ENCODE assay signal across 24 mouse cellular contexts in the genomic region with DNA sequence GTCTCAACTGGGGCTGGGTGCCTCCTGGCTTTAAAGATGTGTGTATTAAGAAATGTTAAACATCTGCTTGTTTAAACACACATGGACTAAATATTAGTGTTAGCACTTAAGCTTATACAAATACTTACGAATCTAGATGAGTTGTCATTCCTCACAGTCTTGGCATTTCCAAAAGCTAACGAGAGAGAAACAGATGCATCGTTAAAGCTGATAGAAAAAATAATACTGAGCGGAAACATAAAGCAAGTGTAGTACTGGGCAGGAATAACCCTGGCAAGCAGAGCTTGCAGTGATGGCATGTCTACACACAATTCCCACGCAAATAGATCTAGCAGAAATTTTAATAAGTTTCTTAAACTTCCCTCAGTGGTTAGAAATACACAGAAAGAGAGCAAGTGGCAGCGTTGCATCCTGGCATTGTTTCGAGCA.
DNase-seq lines count a peak whose midpoint lies in the region; ATAC-seq and TF ChIP-seq lines count a peak whose summit lies in the region.
"Had no signal": no experiment of that assay in that cellular context is flagged by ENCODE, and none has a peak within 500 bp of the region (broad histone marks: within the 10 kb centered on the region; RNA-seq: fewer than 3 reads in every experiment).

No protein-coding gene starts in this region.

- H3K4me3 ChIP-seq in forebrain, postnatal 0 days (ENCODE audit: low read depth, low read length) = no peak overlapping the region
- no peak overlapping the region for H3K4me3 ChIP-seq in forebrain, embryonic 15.5 days
- H3K4me3 ChIP-seq in lung, embryonic 14.5 days (ENCODE audit: low read depth, low read length) = no peak overlapping the region
- no peak overlapping the region for H3K4me3 ChIP-seq in lung, adult 2 months (replicated peaks; ENCODE audit: extremely low read depth, low read depth, low read length)
- no peak overlapping the region for H3K4me3 ChIP-seq in stomach, embryonic 15.5 days (replicated peaks)
- no peak overlapping the region for H3K4me3 ChIP-seq in stomach, postnatal 0 days (ENCODE audit: low read depth, low read length)
- H3K4me3 ChIP-seq: embryonic facial prominence, embryonic 15.5 days; heart, adult 2 months; hindbrain, embryonic 12.5 days; megakaryocyte, embryonic 14.5 days; midbrain, embryonic 13.5 days had no signal

- TF ChIP-seq POLR2A in lung, adult 2 months (IDR thresholded peaks at IDR 0.05; ENCODE audit: borderline replicate concordance, extremely low read depth, low read depth, low read length) = no peak

- H3K36me3 ChIP-seq in forebrain, postnatal 0 days (ENCODE audit: insufficient read depth) = no peaks in the 10 kb centered on the region
- no peaks in the 10 kb centered on the region for H3K36me3 ChIP-seq in forebrain, embryonic 15.5 days
- peaks cover 4% of the 10 kb centered on the region; the same call in 1 of the 2 replicates for H3K36me3 ChIP-seq in lung, embryonic 14.5 days (ENCODE audit: insufficient read depth)
- peaks cover 2% of the 10 kb centered on the region; the same call in 1 of the 2 replicates for H3K36me3 ChIP-seq in stomach, embryonic 15.5 days
- no peaks in the 10 kb centered on the region for H3K36me3 ChIP-seq in stomach, postnatal 0 days (ENCODE audit: control insufficient read depth, insufficient read depth, low read length)
- H3K36me3 ChIP-seq: embryonic facial prominence, embryonic 15.5 days; midbrain, embryonic 13.5 days had no signal

- no peak overlapping the region for H3K4me2 ChIP-seq in forebrain, postnatal 0 days (ENCODE audit: low read depth)
- no peak overlapping the region for H3K4me2 ChIP-seq in forebrain, embryonic 15.5 days (replicated peaks)
- no peak overlapping the region for H3K4me2 ChIP-seq in lung, embryonic 14.5 days
- H3K4me2 ChIP-seq in stomach, embryonic 15.5 days = no peak overlapping the region
- H3K4me2 ChIP-seq in stomach, postnatal 0 days (replicated peaks; ENCODE audit: low read depth) = no peak overlapping the region
- H3K4me2 ChIP-seq: embryonic facial prominence, embryonic 15.5 days; hindbrain, embryonic 12.5 days; midbrain, embryonic 13.5 days had no signal

- H3K9ac ChIP-seq in forebrain, postnatal 0 days = no peak overlapping the region
- no peak overlapping the region for H3K9ac ChIP-seq in forebrain, embryonic 15.5 days (replicated peaks)
- H3K9ac ChIP-seq in lung, embryonic 14.5 days = no peak overlapping the region
- no peak overlapping the region for H3K9ac ChIP-seq in stomach, embryonic 15.5 days
- no peak overlapping the region for H3K9ac ChIP-seq in stomach, postnatal 0 days (ENCODE audit: low read length)
- H3K9ac ChIP-seq: embryonic facial prominence, embryonic 15.5 days; hindbrain, embryonic 12.5 days; midbrain, embryonic 13.5 days had no signal

- TF ChIP-seq CTCF in forebrain, postnatal 0 days (IDR thresholded peaks at IDR 0.05; ENCODE audit: low read depth) = no peak
- no peak for TF ChIP-seq CTCF in lung, embryonic 14.5 days (IDR thresholded peaks at IDR 0.05; ENCODE audit: low read depth)
- TF ChIP-seq CTCF in lung, adult 2 months (IDR thresholded peaks at IDR 0.05; ENCODE audit: insufficient read depth, low read length) = no peak
- no peak for TF ChIP-seq CTCF in stomach, postnatal 0 days (IDR thresholded peaks at IDR 0.05; ENCODE audit: low read depth)

- no peaks in the 10 kb centered on the region for H3K27me3 ChIP-seq in forebrain, postnatal 0 days (ENCODE audit: insufficient read depth, low read length)
- no peaks in the 10 kb centered on the region for H3K27me3 ChIP-seq in forebrain, embryonic 15.5 days
- no peaks in the 10 kb centered on the region for H3K27me3 ChIP-seq in lung, embryonic 14.5 days (ENCODE audit: insufficient read depth, low read length)
- H3K27me3 ChIP-seq in stomach, embryonic 15.5 days (replicated peaks) = no peaks in the 10 kb centered on the region
- no peaks in the 10 kb centered on the region for H3K27me3 ChIP-seq in stomach, postnatal 0 days (ENCODE audit: control insufficient read depth, insufficient read depth, low read length)
- H3K27me3 ChIP-seq: embryonic facial prominence, embryonic 15.5 days; hindbrain, embryonic 12.5 days; megakaryocyte, embryonic 14.5 days; midbrain, embryonic 13.5 days had no signal

- DNase-seq in forebrain, postnatal 0 days = no peak
- peak; percentile 70 for DNase-seq in lung, embryonic 14.5 days
- no peak for DNase-seq in lung, adult 2 months
- no peak for DNase-seq in stomach, postnatal 0 days (ENCODE audit: low spot score)
- DNase-seq in telencephalon, adult 2 months (ENCODE audit: low read depth, low spot score) = peak; percentile 58
- DNase-seq in adrenal gland, adult 2 months = no peak
- DNase-seq: adrenal gland, adult 8-10 months; cerebellum, adult 8-10 months; gastrocnemius, postnatal 25 days; heart, adult 2 months; kidney, adult 2 months; layer of hippocampus, adult 9-11 months; left cerebral cortex, postnatal 4 days; right cerebral cortex, postnatal 14 days; spleen, adult 18-20 months; thymus, adult 18-20 months; thymus, postnatal 36 days had no signal

- no peak for TF ChIP-seq EP300 in stomach, postnatal 0 days (optimal IDR thresholded peaks at IDR 0.05)

- ATAC-seq in forebrain, postnatal 0 days = 0 out of 2 replicates have a peak, but pooled peaks have one; percentile 29
- ATAC-seq in forebrain, embryonic 15.5 days (replicated peaks) = no peak
- ATAC-seq in lung, embryonic 14.5 days (ENCODE audit: insufficient read depth) = peak; percentile 77
- ATAC-seq in stomach, embryonic 15.5 days (ENCODE audit: insufficient read depth, low FRiP score, low read depth) = peak; percentile 35; the same call in 1 of the 2 replicates
- no peak for ATAC-seq in stomach, postnatal 0 days (ENCODE audit: low FRiP score, low TSS enrichment)
- ATAC-seq: midbrain, embryonic 13.5 days had no signal

- H3K9me3 ChIP-seq in forebrain, postnatal 0 days (ENCODE audit: low read length) = no peaks in the 10 kb centered on the region
- H3K9me3 ChIP-seq in forebrain, embryonic 15.5 days = no peaks in the 10 kb centered on the region
- H3K9me3 ChIP-seq in lung, embryonic 14.5 days (ENCODE audit: low read depth, low read length) = no peaks in the 10 kb centered on the region
- H3K9me3 ChIP-seq in stomach, embryonic 15.5 days = no peaks in the 10 kb centered on the region
- no peaks in the 10 kb centered on the region for H3K9me3 ChIP-seq in stomach, postnatal 0 days (ENCODE audit: control insufficient read depth, low read length)
- H3K9me3 ChIP-seq: embryonic facial prominence, embryonic 15.5 days; hindbrain, embryonic 12.5 days; megakaryocyte, embryonic 14.5 days; midbrain, embryonic 13.5 days had no signal

- WGBS in forebrain, postnatal 0 days = 49% methylated on average over 7 of the region's 7 CpGs
- WGBS in forebrain, embryonic 15.5 days = 56% methylated on average over 7 of the region's 7 CpGs
- 40% methylated on average over 7 of the region's 7 CpGs for WGBS in lung, embryonic 14.5 days
- 27% methylated on average over 7 of the region's 7 CpGs for WGBS in lung, adult 2 months
- 43% methylated on average over 7 of the region's 7 CpGs for WGBS in stomach, embryonic 15.5 days
- WGBS in stomach, postnatal 0 days = 33% methylated on average over 7 of the region's 7 CpGs

- no peak overlapping the region for H3K27ac ChIP-seq in forebrain, postnatal 0 days (ENCODE audit: low read depth, low read length)
- no peak overlapping the region for H3K27ac ChIP-seq in forebrain, embryonic 15.5 days (replicated peaks)
- peak overlapping the region; percentile 30; the same call in 1 of the 2 replicates for H3K27ac ChIP-seq in lung, embryonic 14.5 days (ENCODE audit: low read depth)
- no peak overlapping the region; the same call in 1 of the 2 replicates for H3K27ac ChIP-seq in stomach, embryonic 15.5 days
- H3K27ac ChIP-seq in stomach, postnatal 0 days (replicated peaks) = no peak overlapping the region
- H3K27ac ChIP-seq: embryonic facial prominence, embryonic 15.5 days; heart, adult 2 months; hindbrain, embryonic 12.5 days; kidney, postnatal 0 days; midbrain, embryonic 13.5 days had no signal

- H3K4me1 ChIP-seq in forebrain, postnatal 0 days (ENCODE audit: insufficient read depth) = 0 out of 2 replicates have a peak, but pooled peaks cover 3% of the 10 kb centered on the region
- no peaks in the 10 kb centered on the region for H3K4me1 ChIP-seq in forebrain, embryonic 15.5 days
- peaks cover 21% of the 10 kb centered on the region for H3K4me1 ChIP-seq in lung, embryonic 14.5 days (ENCODE audit: insufficient read depth)
- peaks cover 8% of the 10 kb centered on the region for H3K4me1 ChIP-seq in lung, adult 2 months (ENCODE audit: control insufficient read depth, insufficient read depth, low read length)
- H3K4me1 ChIP-seq in stomach, embryonic 15.5 days = peaks cover 13% of the 10 kb centered on the region; the same call in 1 of the 2 replicates
- peaks cover 3% of the 10 kb centered on the region; the same call in 1 of the 2 replicates for H3K4me1 ChIP-seq in stomach, postnatal 0 days (replicated peaks; ENCODE audit: control insufficient read depth, insufficient read depth)
- H3K4me1 ChIP-seq: megakaryocyte, embryonic 14.5 days had no signal

Comparison
In these comparisons a context has a peak if more than half of its experiments do, and no peak if none do; other contexts are left out.
1. ATAC-seq: peak in forebrain, postnatal 0 days (single experiment), lung, embryonic 14.5 days (single experiment) and stomach, embryonic 15.5 days (single experiment); none in forebrain, embryonic 15.5 days (single experiment) and stomach, postnatal 0 days (single experiment).
2. DNase-seq: peak in lung, embryonic 14.5 days (single experiment) and telencephalon, adult 2 months (single experiment); none in forebrain, postnatal 0 days (single experiment), lung, adult 2 months (single experiment), stomach, postnatal 0 days (single experiment) and adrenal gland, adult 2 months (single experiment).